ENCODE assay signal across 24 mouse cellular contexts in the genomic region with DNA sequence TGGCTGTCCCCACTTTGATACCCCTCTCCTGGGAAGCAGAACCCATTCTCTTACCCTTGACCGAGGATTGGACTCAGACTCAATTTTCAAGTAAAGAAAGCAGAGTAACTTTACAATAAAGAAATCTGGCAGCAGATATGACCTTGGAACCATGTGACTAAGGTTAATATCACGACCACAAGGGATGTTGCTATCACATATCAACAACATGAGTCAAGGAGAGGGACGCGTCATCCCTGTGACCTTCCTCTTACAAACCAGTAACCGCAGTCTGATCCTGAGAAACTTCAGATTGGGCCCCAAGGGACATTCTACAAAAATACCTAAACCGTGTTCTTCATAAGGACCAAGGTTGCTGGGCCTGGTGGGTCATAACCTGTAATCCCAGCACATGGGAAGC. TPM values are rescaled to one million over a fixed set of nuclear protein-coding genes. Genes with fewer than 3 reads are reported as not detected.
DNase-seq lines count a peak whose midpoint lies in the region; ATAC-seq lines count a peak whose summit lies in the region.
"Had no signal": no experiment of that assay in that cellular context is flagged by ENCODE, and none has a peak within 500 bp of the region (broad histone marks: within the 10 kb centered on the region; RNA-seq: fewer than 3 reads in every experiment).

No protein-coding gene starts in this region.

- peak; percentile 82 to 91 for DNase-seq in adrenal gland, adult (ENCODE audit: inconsistent age in 2 of 2, low spot score in 1 of 2)
- DNase-seq in adrenal gland, postnatal 4 days (ENCODE audit: low spot score in 2 of 2): no peak
- peak; percentile 43 for DNase-seq in NIH3T3 (ENCODE audit: low read depth)
- DNase-seq in adrenal gland, postnatal 14 days: peak; percentile 67
- DNase-seq in layer of hippocampus, adult 9-10 months (ENCODE audit: low spot score): no peak
- DNase-seq in embryo, embryonic 9.5 days (ENCODE audit: extremely low spot score): no peak
- DNase-seq: cerebellum, adult 11-12 months; cerebellum, adult 9-10 months; cerebellum, postnatal 25 days; forebrain, postnatal 0 days; gastrocnemius, postnatal 14 days; heart, postnatal 36 days had no signal

- ATAC-seq in CD4-positive, CD25-positive, alpha-beta regulatory T cell, adult 4 months: no peak
- ATAC-seq: activated CD4-positive, CD25-positive, alpha-beta regulatory T cell, adult 4 months; forebrain, postnatal 0 days; intestine, postnatal 0 days; Patski had no signal

RNA-seq across cellular contexts. Expression of a gene that starts 38.6 kb away (rescaled TPM):
- total RNA-seq in adrenal gland, postnatal 4 days (2021): 10 to 100 TPM in 1 of 2 experiments, 1 to 10 TPM in 1; 8.2 to 10.4 TPM
- 8.7 and 10.5 TPM in 2 replicates for total RNA-seq in adrenal gland, postnatal 14 days (2021)
- not detected for polyA plus RNA-seq in CD4-positive, CD25-positive, alpha-beta regulatory T cell, adult 4 months (2017; shearing (Covaris generic))

RNA-seq across cellular contexts. Expression of a gene that starts 39.2 kb away (rescaled TPM):
- not detected for total RNA-seq in adrenal gland, postnatal 4 days (2021)
- not detected in 2 replicates for total RNA-seq in adrenal gland, postnatal 14 days (2021)
- polyA plus RNA-seq in CD4-positive, CD25-positive, alpha-beta regulatory T cell, adult 4 months (2017; shearing (Covaris generic)): under 1 TPM in 1 of 2 experiments, not detected in 1; 0.83 TPM
- total RNA-seq: forebrain, postnatal 0 days; G1E; gastrocnemius, adult 18-20 months; gastrocnemius, postnatal 14 days; heart, adult 8-10 months; heart, postnatal 36 days had no signal
- polyA plus RNA-seq: activated CD4-positive, CD25-positive, alpha-beta regulatory T cell, adult 4 months; cortical plate, adult 2 months; embryonic facial prominence, embryonic 13.5 days; forebrain, embryonic 12.5 days; forebrain, postnatal 0 days; G1E; hindbrain, embryonic 11.5 days; hindbrain, embryonic 15.5 days; intestine, postnatal 0 days; Patski had no signal

RNA-seq across cellular contexts. Expression of a gene that starts 57.7 kb away (rescaled TPM):
- total RNA-seq in adrenal gland, postnatal 4 days (2021): 10 to 100 TPM; 30.3 to 34.3 TPM
- total RNA-seq in adrenal gland, postnatal 14 days (2021): 31.7 and 37.3 TPM in 2 replicates
- polyA plus RNA-seq in CD4-positive, CD25-positive, alpha-beta regulatory T cell, adult 4 months (2017; shearing (Covaris generic)): 10 to 100 TPM; 14.7 to 19.5 TPM

Comparison
In these comparisons a context has a peak if more than half of its experiments do, and no peak if none do; other contexts are left out.
1. DNase-seq: peak in adrenal gland, adult (2 of 2), NIH3T3 (single experiment) and adrenal gland, postnatal 14 days (single experiment); none in adrenal gland, postnatal 4 days (0 of 2), layer of hippocampus, adult 9-10 months (single experiment) and embryo, embryonic 9.5 days (single experiment).